Mouse (Mus musculus) heart, embryonic 14.5 days (tissue): ENCODE measurements around the gene Grap2. TPM values are rescaled to one million over a fixed set of nuclear protein-coding genes. Genes with fewer than 3 reads are reported as not detected.

Experiments used
- ATAC-seq: fragments of 200-750 bp; cut with Nextera tagmentation; 2 replicates; pipeline ENCODE4 v1.8.0; 2017; ENCODE audit warnings: low read depth, moderate TSS enrichment; ENCODE audit not compliant: insufficient number of reproducible peaks, insufficient read depth, low FRiP score
- H3K27ac ChIP-seq, 2 experiments: fragments of 200-500 bp in 1 of 2; fragments of 300-500 bp in 1 of 2; sonication (generic) in 1 of 2; replicated peaks in 1 of 2; 2 replicates each; pipeline ENCODE4 v1.5.1; 2012 to 2014; ENCODE audit warnings: low read depth in 2 of 2, low read length in 2 of 2, control low read depth in 1 of 2, mild to moderate bottlenecking in 1 of 2, mixed read lengths in 1 of 2; ENCODE audit not compliant: control insufficient read depth in 1 of 2, insufficient read depth in 1 of 2
- H3K27me3 ChIP-seq: fragments of 300-500 bp; sonication (generic); 2 replicates; pipeline ENCODE4 v1.6.1; 2014; ENCODE audit warnings: mild to moderate bottlenecking, low read length, control low read depth; ENCODE audit not compliant: control insufficient read depth, insufficient read depth
- H3K36me3 ChIP-seq: fragments of 300-500 bp; sonication (generic); 2 replicates; pipeline ENCODE4 v1.6.1; 2014; ENCODE audit warnings: mild to moderate bottlenecking, control low read depth, low read length, mixed read lengths; ENCODE audit not compliant: control insufficient read depth, insufficient read depth
- H3K4me1 ChIP-seq, 2 experiments: fragments of 200-500 bp in 1 of 2; fragments of 300-500 bp in 1 of 2; sonication (generic) in 1 of 2; 2 replicates each; pipeline ENCODE4 v1.6.1; 2012 to 2014; ENCODE audit warnings: low read length in 2 of 2, control low read depth in 1 of 2, mixed read lengths in 1 of 2; ENCODE audit not compliant: control insufficient read depth in 2 of 2, insufficient read depth in 2 of 2
- H3K4me2 ChIP-seq: fragments of 300-500 bp; sonication (generic); 2 replicates; pipeline ENCODE4 v1.6.1; 2014; ENCODE audit warnings: mild to moderate bottlenecking, low read length
- H3K4me3 ChIP-seq, 2 experiments: fragments of 200-500 bp in 1 of 2; fragments of 300-500 bp in 1 of 2; sonication (generic) in 1 of 2; 2 replicates each; pipeline ENCODE4 v1.5.1; 2012 to 2014; ENCODE audit warnings: low read length in 2 of 2, mild to moderate bottlenecking in 2 of 2, control low read depth in 1 of 2, low read depth in 1 of 2, moderate library complexity in 1 of 2; ENCODE audit not compliant: control insufficient read depth in 1 of 2, insufficient read depth in 1 of 2
- H3K9ac ChIP-seq: fragments of 300-500 bp; sonication (generic); 2 replicates; pipeline ENCODE4 v1.6.1; 2014; ENCODE audit warnings: mild to moderate bottlenecking, low read length
- H3K9me3 ChIP-seq: fragments of 300-500 bp; sonication (generic); 2 replicates; pipeline ENCODE4 v1.6.1; 2016; ENCODE audit warnings: low read length, control low read depth; ENCODE audit not compliant: control insufficient read depth
- WGBS: fragments of 180-500 bp; shearing (Covaris S2); extraction: QIAGEN DNeasy Blood & Tissue Kit; methylation state at CpG from one replicate; pipeline ENCODE4 v1.1.7; 2014; 5-methylcytosine and 5-hydroxymethylcytosine counted together
- polyA plus RNA-seq: library from polyadenylated mRNA; unstranded; fragments of >200 nt; fragmentation: Nextera tagmentation; extraction: Ambion mirVana; gene quantifications from 2 replicates; pipeline ENCODE4 v1.2.1, GENCODE M21; 2014

The Grap2 gene
- polyA plus RNA-seq, result 2.1 and 2.4 TPM in 2 replicates

- WGBS, result 49% methylated on average over 12 of the region's 12 CpGs
- no peak for ATAC-seq
- Histone ChIP-seq H3K36me3 (no peaks in the 10 kb centered on the region), H3K4me2 (no peak within 1 kb of the TSS), H3K9ac (no peak within 1 kb of the TSS), H3K27me3 (peaks cover 61% of the 10 kb centered on the region), H3K9me3 (no peaks in the 10 kb centered on the region), H3K4me3 (no peak within 1 kb of the TSS), H3K27ac (no peak within 1 kb of the TSS), H3K4me1 (peaks cover under 1 to 1% of the 10 kb centered on the region in 2 experiments; a peak in 2 of 4 replicates)
Observed at GRCm38 (mm10) chr15:80572291-80572690, at the start of gene Grap2. Gene Grap2 (plus strand): TSS chr15:80572594.

GRCm38 (mm10) chr15:80529955-80530869, 42.2 kb upstream of the Grap2 start:
- Histone ChIP-seq H3K27ac (no peak overlapping the region), H3K4me1 (no peaks in the 10 kb centered on the region; a peak in 1 of 4 replicates), H3K4me3 (no peak overlapping the region), H3K27me3 (no peaks in the 10 kb centered on the region), H3K4me2 (no peak overlapping the region), H3K9me3 (no peaks in the 10 kb centered on the region), H3K9ac (no peak overlapping the region), H3K36me3 (no peaks in the 10 kb centered on the region)
- 56% methylated on average over 20 of the region's 20 CpGs for WGBS
- no peak for ATAC-seq

- no peaks in the 10 kb centered on the region for H3K36me3 ChIP-seq
- ATAC-seq, result no peak
- no peak overlapping the region for H3K27ac ChIP-seq
- H3K4me3 ChIP-seq, result no peak overlapping the region
- WGBS, result 71% methylated on average over 9 of the region's 9 CpGs
- H3K4me2 ChIP-seq, result no peak overlapping the region
- no peaks in the 10 kb centered on the region for H3K27me3 ChIP-seq
- no peak overlapping the region for H3K9ac ChIP-seq
- H3K9me3 ChIP-seq, result no peaks in the 10 kb centered on the region
- H3K4me1 ChIP-seq, result no peaks in the 10 kb centered on the region; a peak in 1 of 4 replicates
Observed at GRCm38 (mm10) chr15:80531026-80531425, 41.4 kb upstream of the Grap2 start.

- H3K4me3 ChIP-seq, result no peak overlapping the region
- WGBS, result 52% methylated on average over 8 of the region's 8 CpGs
Observed at GRCm38 (mm10) chr15:80532281-80533072, 39.9 kb upstream of the Grap2 start.

GRCm38 (mm10) chr15:80533274-80533673, 39.1 kb upstream of the Grap2 start:
- WGBS, result 50% methylated on average over 6 of the region's 6 CpGs
- H3K4me1 ChIP-seq, result no peaks in the 10 kb centered on the region; a peak in 1 of 4 replicates
- no peak overlapping the region for H3K27ac ChIP-seq
- H3K27me3 ChIP-seq, result no peaks in the 10 kb centered on the region
- H3K9ac ChIP-seq, result no peak overlapping the region
- no peak overlapping the region for H3K4me2 ChIP-seq
- no peaks in the 10 kb centered on the region for H3K9me3 ChIP-seq
- H3K4me3 ChIP-seq, result no peak overlapping the region
- no peaks in the 10 kb centered on the region for H3K36me3 ChIP-seq
- no peak for ATAC-seq

More at GRCm38 (mm10) chr15:80532281-80533072, 39.9 kb upstream of the Grap2 start:
- no peak overlapping the region for H3K9ac ChIP-seq
- no peak for ATAC-seq
- H3K27me3 ChIP-seq, result no peaks in the 10 kb centered on the region
- no peak overlapping the region for H3K4me2 ChIP-seq
- no peaks in the 10 kb centered on the region; a peak in 1 of 4 replicates for H3K4me1 ChIP-seq
- H3K36me3 ChIP-seq, result no peaks in the 10 kb centered on the region
- H3K27ac ChIP-seq, result no peak overlapping the region
- H3K9me3 ChIP-seq, result no peaks in the 10 kb centered on the region

GRCm38 (mm10) chr15:80536051-80536450, 36.3 kb upstream of the Grap2 start:
- no peak overlapping the region for H3K9ac ChIP-seq
- H3K4me1 ChIP-seq, result no peaks in the 10 kb centered on the region; a peak in 1 of 4 replicates
- WGBS, result 65% methylated on average over 2 of the region's 2 CpGs
- no peak overlapping the region for H3K27ac ChIP-seq
- ATAC-seq, result no peak
- no peak overlapping the region for H3K4me3 ChIP-seq
- H3K36me3 ChIP-seq, result no peaks in the 10 kb centered on the region
- no peaks in the 10 kb centered on the region for H3K9me3 ChIP-seq
- H3K27me3 ChIP-seq, result no peaks in the 10 kb centered on the region
- no peak overlapping the region for H3K4me2 ChIP-seq

GRCm38 (mm10) chr15:80538075-80538474, 34.3 kb upstream of the Grap2 start:
- 72% methylated on average over 2 of the region's 2 CpGs for WGBS
- Histone ChIP-seq H3K9me3 (no peaks in the 10 kb centered on the region), H3K4me2 (no peak overlapping the region), H3K4me3 (no peak overlapping the region), H3K36me3 (no peaks in the 10 kb centered on the region), H3K27me3 (no peaks in the 10 kb centered on the region), H3K27ac (no peak overlapping the region), H3K9ac (no peak overlapping the region), H3K4me1 (no peaks in the 10 kb centered on the region)
- ATAC-seq, result no peak
